Mouse (Mus musculus) stomach, embryonic 15.5 days (tissue): ENCODE data around the gene Pla2g15. TPM values are rescaled to one million over a fixed set of nuclear protein-coding genes. Genes with fewer than 3 reads are reported as not detected.

Source experiments
- ATAC-seq: fragments of 200-750 bp; cut with Nextera tagmentation; 2 replicates; pipeline ENCODE4 v1.8.0; 2017; ENCODE audit warnings: low read depth, moderate number of reproducible peaks, moderate TSS enrichment; ENCODE audit not compliant: insufficient read depth, low FRiP score
- H3K27ac ChIP-seq: fragments of 300-500 bp; sonication (generic); 2 replicates; pipeline ENCODE4 v1.5.1; 2015; ENCODE audit warnings: mild to moderate bottlenecking, inconsistent platforms
- H3K27me3 ChIP-seq: fragments of 300-500 bp; sonication (generic); replicated peaks from 2 replicates; pipeline ENCODE4 v1.6.1; 2015; ENCODE audit warnings: inconsistent platforms
- H3K36me3 ChIP-seq: fragments of 300-500 bp; sonication (generic); 2 replicates; pipeline ENCODE4 v1.6.1; 2015; ENCODE audit warnings: inconsistent platforms
- H3K4me1 ChIP-seq: fragments of 300-500 bp; sonication (generic); 2 replicates; pipeline ENCODE4 v1.6.1; 2015; ENCODE audit warnings: inconsistent platforms
- H3K4me2 ChIP-seq: fragments of 300-500 bp; sonication (generic); 2 replicates; pipeline ENCODE4 v1.6.1; 2015; ENCODE audit warnings: mild to moderate bottlenecking, inconsistent platforms
- H3K4me3 ChIP-seq: fragments of 300-500 bp; sonication (generic); replicated peaks from 2 replicates; pipeline ENCODE4 v1.5.1; 2015; ENCODE audit warnings: inconsistent platforms
- H3K9ac ChIP-seq: fragments of 300-500 bp; sonication (generic); 2 replicates; pipeline ENCODE4 v1.6.1; 2015; ENCODE audit warnings: inconsistent platforms
- H3K9me3 ChIP-seq: fragments of 300-500 bp; sonication (generic); 2 replicates; pipeline ENCODE4 v1.6.1; 2016; ENCODE audit warnings: inconsistent platforms
- WGBS: fragments of 180-500 bp; shearing (Covaris S2); methylation state at CpG from one replicate; pipeline ENCODE4 v1.1.7; 2015; 5-methylcytosine and 5-hydroxymethylcytosine counted together
- polyA plus RNA-seq: library from polyadenylated mRNA; unstranded; fragments of >200 nt; fragmentation: Nextera tagmentation; extraction: Ambion mirVana; gene quantifications from 2 replicates; pipeline ENCODE4 v1.2.1, GENCODE M21; 2015

The Pla2g15 gene
- polyA plus RNA-seq, 1 experiment from 2014 or later: 11.9 TPM

DNA sequence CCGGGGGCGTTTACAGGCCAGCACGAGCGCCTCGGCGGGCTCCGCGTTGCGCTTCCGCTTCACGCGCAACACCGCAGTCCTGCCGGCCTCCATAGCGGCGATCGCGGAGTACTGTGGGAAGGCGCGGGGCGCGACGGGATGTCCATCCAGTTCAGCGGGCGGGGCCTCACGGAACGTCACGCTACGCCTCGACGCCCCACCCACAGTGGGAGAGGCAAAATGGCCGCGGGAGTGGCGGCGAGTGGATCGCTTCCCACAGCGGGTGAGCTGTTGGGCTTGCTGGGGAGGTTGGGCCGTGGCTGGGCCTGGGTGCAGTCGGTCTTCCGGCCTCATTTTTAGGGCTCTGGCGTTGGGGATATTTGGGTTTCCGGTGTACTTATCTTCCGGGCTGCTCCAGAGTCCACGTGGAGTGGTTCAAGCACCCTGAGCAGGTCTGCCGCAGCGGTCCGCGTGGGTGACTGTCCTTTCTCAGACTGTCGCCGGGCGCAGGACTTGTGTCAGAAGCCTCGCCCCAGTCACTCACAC is 60.7 kb downstream of the Pla2g15 start, which contains the start of the genes Slc7a6os and Prmt7:
Gene Slc7a6os, minus strand, starts transcription at position 115 of the 525 bp plus-strand sequence.
Gene Prmt7, plus strand, starts transcription at position 116 of the 525 bp plus-strand sequence.
- Histone ChIP-seq H3K9me3 (no peaks in the 10 kb centered on the region), H3K27ac (peak within 1 kb of the TSS; percentile 96), H3K4me2 (peak within 1 kb of the TSS; percentile 78), H3K36me3 (peaks cover 14% of the 10 kb centered on the region; the same call in 1 of the 2 replicates), H3K4me1 (peaks cover 12% of the 10 kb centered on the region; the same call in 1 of the 2 replicates), H3K4me3 (peak within 1 kb of the TSS; percentile 95), H3K27me3 (no peaks in the 10 kb centered on the region), H3K9ac (peak within 1 kb of the TSS; percentile 93)
- under 1% methylated on average over 52 of the region's 52 CpGs for WGBS
- ATAC-seq: peak; percentile 98

DNA sequence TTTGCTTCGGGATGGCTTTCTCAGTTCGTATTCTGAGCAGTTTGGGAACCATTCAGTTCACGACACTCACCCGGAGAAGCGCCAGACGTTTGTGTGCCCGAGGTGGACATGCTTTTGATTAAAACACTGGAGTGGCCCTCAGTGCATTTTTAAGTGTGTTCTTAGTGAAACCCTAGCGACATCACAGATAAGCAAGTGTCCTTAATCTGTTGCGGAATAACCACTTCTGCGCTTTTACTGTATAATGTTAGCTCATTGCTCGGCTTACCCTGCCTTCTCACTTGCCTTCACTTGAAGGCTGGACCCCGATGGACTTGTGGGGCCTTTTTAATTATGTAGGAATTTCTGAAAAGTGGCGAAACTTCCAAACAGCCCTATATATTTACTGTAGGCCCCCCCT is 61.2 kb downstream of the Pla2g15 start:
- H3K36me3 ChIP-seq: peaks cover 14% of the 10 kb centered on the region; the same call in 1 of the 2 replicates
- no peaks in the 10 kb centered on the region for H3K27me3 ChIP-seq
- peak overlapping the region; percentile 95 for H3K4me3 ChIP-seq
- H3K4me2 ChIP-seq: peak overlapping the region; percentile 78
- H3K9ac ChIP-seq: peak overlapping the region; percentile 93
- ATAC-seq: no peak
- H3K4me1 ChIP-seq: peaks cover 12% of the 10 kb centered on the region; the same call in 1 of the 2 replicates
- H3K9me3 ChIP-seq: no peaks in the 10 kb centered on the region
- 5% methylated on average over 13 of the region's 13 CpGs for WGBS
- H3K27ac ChIP-seq: peak overlapping the region; percentile 96

DNA sequence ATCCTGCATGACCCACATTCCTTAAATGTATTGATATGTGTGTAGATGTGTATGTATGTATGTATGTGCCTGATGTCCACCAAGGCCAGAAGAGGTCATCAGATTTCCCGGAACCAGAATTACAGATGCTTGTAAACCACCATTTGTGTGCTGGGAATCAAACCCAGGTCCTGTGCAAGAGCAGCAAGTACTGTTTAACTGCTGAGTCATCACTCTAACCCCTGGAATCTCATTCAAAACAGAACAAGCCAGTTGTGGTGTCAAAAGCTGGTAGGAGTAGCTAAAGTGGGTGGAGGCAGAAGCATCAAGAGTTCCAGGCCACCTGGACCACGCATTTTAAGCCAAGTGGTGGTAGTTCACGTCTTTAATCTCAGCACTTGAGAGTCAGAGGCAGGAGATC is 63.8 kb downstream of the Pla2g15 start:
- Histone ChIP-seq H3K4me1 (peaks cover 12% of the 10 kb centered on the region; the same call in 1 of the 2 replicates), H3K36me3 (peaks cover 8% of the 10 kb centered on the region; the same call in 1 of the 2 replicates), H3K9ac (no peak overlapping the region), H3K4me2 (no peak overlapping the region), H3K27ac (no peak overlapping the region), H3K9me3 (no peaks in the 10 kb centered on the region), H3K27me3 (no peaks in the 10 kb centered on the region), H3K4me3 (no peak overlapping the region)
- ATAC-seq: no peak
- WGBS: 91% methylated on average over 3 of the region's 3 CpGs

Other genes starting within 250 kb of the Pla2g15 start
- 28.7 and 30.7 TPM in 2 replicates for gene Pskh1, start 250.0 kb upstream of the Pla2g15 start, polyA plus RNA-seq
- gene Ctrl, start 216.5 kb upstream of the Pla2g15 start, polyA plus RNA-seq: 1.9 and 3.8 TPM in 2 replicates
- gene Psmb10, start 212.0 kb upstream of the Pla2g15 start, polyA plus RNA-seq: 61.2 and 61.4 TPM in 2 replicates
- 2.9 and 5.8 TPM in 2 replicates for gene Lcat, start 207.0 kb upstream of the Pla2g15 start, polyA plus RNA-seq
- 32.7 and 33.4 TPM in 2 replicates for gene Slc12a4, start 184.3 kb upstream of the Pla2g15 start, polyA plus RNA-seq
- not detected in 2 replicates for gene Dpep3, start 171.0 kb upstream of the Pla2g15 start, polyA plus RNA-seq
- gene Dus2, start 159.1 kb upstream of the Pla2g15 start, polyA plus RNA-seq: 17.6 and 21.2 TPM in 2 replicates
- not detected in 2 replicates for gene Dpep2nb, start 144.4 kb upstream of the Pla2g15 start, polyA plus RNA-seq
- 14.9 and 15.3 TPM in 2 replicates for gene Ddx28, start 138.5 kb upstream of the Pla2g15 start, polyA plus RNA-seq
- gene Nfatc3, start 91.6 kb upstream of the Pla2g15 start, polyA plus RNA-seq: 7.8 TPM in 2 replicates
- gene Esrp2, start 13.4 kb upstream of the Pla2g15 start, polyA plus RNA-seq: 45.8 and 46.1 TPM in 2 replicates
- 39.8 and 47.3 TPM in 2 replicates for gene Slc7a6, start 18.5 kb downstream of the Pla2g15 start, polyA plus RNA-seq
- gene Slc7a6os, start 60.5 kb downstream of the Pla2g15 start, polyA plus RNA-seq: 32.0 and 35.4 TPM in 2 replicates
- 42.2 and 46.3 TPM in 2 replicates for gene Prmt7, start 60.5 kb downstream of the Pla2g15 start, polyA plus RNA-seq
- gene Smpd3, start 187.6 kb downstream of the Pla2g15 start, polyA plus RNA-seq: 16.4 and 17.3 TPM in 2 replicates